Mouse (Mus musculus): Measurements from ENCODE around the gene Phf6. TPM values are rescaled to one million over a fixed set of nuclear protein-coding genes. Genes with fewer than 3 reads are reported as not detected.
"Not testable (repeated sequence)": the region's sequence is repeated elsewhere in the genome, so short reads cannot be mapped to it uniquely, and the experiment has no call there.

Gene Phf6
- polyA plus RNA-seq (2014; fragmentation: Nextera tagmentation; extraction: Ambion mirVana), result 86.5 and 105 TPM in 2 replicates

- H3K9ac ChIP-seq (replicated peaks; ENCODE audit: low read length), result peak within 1 kb of the TSS; percentile 80
- H3K27ac ChIP-seq (replicated peaks; ENCODE audit: low read depth, low read length), result peak within 1 kb of the TSS; percentile 96
- no peaks in the 10 kb centered on the region for H3K9me3 ChIP-seq (ENCODE audit: control insufficient read depth, low read length)
- 28% methylated on average over 48 of the region's 54 CpGs for WGBS
- no peaks in the 10 kb centered on the region for H3K36me3 ChIP-seq (ENCODE audit: control insufficient read depth, insufficient read depth, low read length)
- ATAC-seq (ENCODE audit: low FRiP score, low TSS enrichment) (peak; percentile 99), DNase-seq (peak; percentile 96)
- H3K4me1 ChIP-seq (ENCODE audit: control insufficient read depth, insufficient read depth, low read length), result 0 out of 2 replicates have a peak, but pooled peaks cover 3% of the 10 kb centered on the region
- peak within 1 kb of the TSS; percentile 59 for H3K4me3 ChIP-seq (replicated peaks; ENCODE audit: low read depth, low read length)
- H3K27me3 ChIP-seq (ENCODE audit: control insufficient read depth, insufficient read depth, low read length), result no peaks in the 10 kb centered on the region
- peak within 1 kb of the TSS; percentile 54 for H3K4me2 ChIP-seq (ENCODE audit: low read length)
These were observed at the start of gene Phf6 for GRCm38 (mm10) chrX:52911587-52912371. Phf6 (plus strand) TSS chrX:52912266.

- Histone ChIP-seq H3K4me3 (replicated peaks; ENCODE audit: low read depth, low read length) (no peak overlapping the region), H3K27ac (replicated peaks; ENCODE audit: low read depth, low read length) (no peak overlapping the region), H3K9ac (replicated peaks; ENCODE audit: low read length) (no peak overlapping the region), H3K27me3 (ENCODE audit: control insufficient read depth, insufficient read depth, low read length) (no peaks in the 10 kb centered on the region), H3K9me3 (ENCODE audit: control insufficient read depth, low read length) (no peaks in the 10 kb centered on the region), H3K4me2 (ENCODE audit: low read length) (no peak overlapping the region), H3K36me3 (ENCODE audit: control insufficient read depth, insufficient read depth, low read length) (no peaks in the 10 kb centered on the region), H3K4me1 (ENCODE audit: control insufficient read depth, insufficient read depth, low read length) (no peaks in the 10 kb centered on the region)
- ATAC-seq (ENCODE audit: low FRiP score, low TSS enrichment) (no peak), DNase-seq (peak; percentile 73)
- 55% methylated on average over 2 of the region's 2 CpGs for WGBS
These were observed 47.9 kb upstream of the Phf6 start for GRCm38 (mm10) chrX:52864126-52864525.

- H3K9me3 ChIP-seq (ENCODE audit: control insufficient read depth, low read length); H3K4me3 ChIP-seq (replicated peaks; ENCODE audit: low read depth, low read length); H3K27ac ChIP-seq (replicated peaks; ENCODE audit: low read depth, low read length); DNase-seq; H3K4me2 ChIP-seq (ENCODE audit: low read length); ATAC-seq (ENCODE audit: low FRiP score, low TSS enrichment); H3K4me1 ChIP-seq (ENCODE audit: control insufficient read depth, insufficient read depth, low read length); H3K36me3 ChIP-seq (ENCODE audit: control insufficient read depth, insufficient read depth, low read length); H3K27me3 ChIP-seq (ENCODE audit: control insufficient read depth, insufficient read depth, low read length); H3K9ac ChIP-seq (replicated peaks; ENCODE audit: low read length): not testable (repeated sequence)
- WGBS, result 91% methylated on average over 13 of the region's 27 CpGs
These were observed 13.6 kb upstream of the Phf6 start for GRCm38 (mm10) chrX:52898486-52898885.

GRCm38 (mm10) chrX:52912372-52912728 is 284 bp downstream of the Phf6 start:
- WGBS, result 17% methylated on average over 22 of the region's 26 CpGs

GRCm38 (mm10) chrX:52912826-52913701 is 998 bp downstream of the Phf6 start:
- DNase-seq (peak; percentile 43), ATAC-seq (ENCODE audit: low FRiP score, low TSS enrichment) (no peak)
- H3K36me3 ChIP-seq (ENCODE audit: control insufficient read depth, insufficient read depth, low read length), result no peaks in the 10 kb centered on the region
- WGBS, result 23% methylated on average over 31 of the region's 31 CpGs
- H3K27ac ChIP-seq (replicated peaks; ENCODE audit: low read depth, low read length), result peak overlapping the region; percentile 96
- H3K4me2 ChIP-seq (ENCODE audit: low read length), result peak overlapping the region; percentile 54
- no peaks in the 10 kb centered on the region for H3K27me3 ChIP-seq (ENCODE audit: control insufficient read depth, insufficient read depth, low read length)
- peak overlapping the region; percentile 80 for H3K9ac ChIP-seq (replicated peaks; ENCODE audit: low read length)
- H3K4me3 ChIP-seq (replicated peaks; ENCODE audit: low read depth, low read length), result peak overlapping the region; percentile 59
- H3K4me1 ChIP-seq (ENCODE audit: control insufficient read depth, insufficient read depth, low read length), result 0 out of 2 replicates have a peak, but pooled peaks cover 3% of the 10 kb centered on the region
- H3K9me3 ChIP-seq (ENCODE audit: control insufficient read depth, low read length), result no peaks in the 10 kb centered on the region

More at GRCm38 (mm10) chrX:52912372-52912728, 284 bp downstream of the Phf6 start:
- H3K4me2 ChIP-seq (ENCODE audit: low read length), result peak overlapping the region; percentile 54
- H3K27ac ChIP-seq (replicated peaks; ENCODE audit: low read depth, low read length), result peak overlapping the region; percentile 96
- peak overlapping the region; percentile 59 for H3K4me3 ChIP-seq (replicated peaks; ENCODE audit: low read depth, low read length)
- 0 out of 2 replicates have a peak, but pooled peaks cover 3% of the 10 kb centered on the region for H3K4me1 ChIP-seq (ENCODE audit: control insufficient read depth, insufficient read depth, low read length)
- DNase-seq (no peak), ATAC-seq (ENCODE audit: low FRiP score, low TSS enrichment) (peak; percentile 73)
- H3K9ac ChIP-seq (replicated peaks; ENCODE audit: low read length), result peak overlapping the region; percentile 80
- no peaks in the 10 kb centered on the region for H3K9me3 ChIP-seq (ENCODE audit: control insufficient read depth, low read length)
- H3K36me3 ChIP-seq (ENCODE audit: control insufficient read depth, insufficient read depth, low read length), result no peaks in the 10 kb centered on the region
- no peaks in the 10 kb centered on the region for H3K27me3 ChIP-seq (ENCODE audit: control insufficient read depth, insufficient read depth, low read length)

- Histone ChIP-seq H3K4me3 (replicated peaks; ENCODE audit: low read depth, low read length) (peak overlapping the region; percentile 59), H3K9ac (replicated peaks; ENCODE audit: low read length) (peak overlapping the region; percentile 80; the same call in 1 of the 2 replicates), H3K27ac (replicated peaks; ENCODE audit: low read depth, low read length) (no peak overlapping the region), H3K27me3 (ENCODE audit: control insufficient read depth, insufficient read depth, low read length) (no peaks in the 10 kb centered on the region), H3K4me2 (ENCODE audit: low read length) (peak overlapping the region; percentile 54), H3K36me3 (ENCODE audit: control insufficient read depth, insufficient read depth, low read length) (no peaks in the 10 kb centered on the region), H3K9me3 (ENCODE audit: control insufficient read depth, low read length) (no peaks in the 10 kb centered on the region), H3K4me1 (ENCODE audit: control insufficient read depth, insufficient read depth, low read length) (0 out of 2 replicates have a peak, but pooled peaks cover 3% of the 10 kb centered on the region)
- peak; percentile 30 for DNase-seq
- WGBS, result 43% methylated on average over 4 of the region's 4 CpGs
- ATAC-seq (ENCODE audit: low FRiP score, low TSS enrichment), result no peak
These were observed 1.8 kb downstream of the Phf6 start for GRCm38 (mm10) chrX:52913856-52914255.

DNA sequence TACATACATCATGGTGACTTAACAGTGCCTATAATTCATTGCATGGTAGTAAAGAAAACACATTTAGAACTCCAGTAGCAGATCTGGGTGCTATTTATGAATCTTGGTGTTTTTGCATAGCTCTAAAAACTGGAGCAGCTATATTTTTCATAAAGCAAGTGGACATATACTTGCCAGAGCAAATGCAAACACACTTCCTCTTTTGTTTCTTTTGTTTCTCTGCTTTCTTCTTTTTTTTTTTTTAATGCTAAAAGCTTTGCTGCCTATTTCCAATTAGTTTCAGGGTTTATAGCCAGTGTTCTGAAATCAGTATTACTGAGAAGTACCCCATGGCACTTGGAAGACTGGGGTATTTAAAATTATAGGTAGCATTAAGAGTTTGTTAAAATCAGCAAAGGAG is 2.6 kb downstream of the Phf6 start:
- no peaks in the 10 kb centered on the region for H3K9me3 ChIP-seq (ENCODE audit: control insufficient read depth, low read length)
- DNase-seq (no peak), ATAC-seq (ENCODE audit: low FRiP score, low TSS enrichment) (no peak)
- peak overlapping the region; percentile 57 for H3K4me2 ChIP-seq (ENCODE audit: low read length)
- H3K36me3 ChIP-seq (ENCODE audit: control insufficient read depth, insufficient read depth, low read length), result no peaks in the 10 kb centered on the region
- H3K27ac ChIP-seq (replicated peaks; ENCODE audit: low read depth, low read length), result no peak overlapping the region
- 0 out of 2 replicates have a peak overlapping the region, but pooled peaks have one; percentile 23 for H3K9ac ChIP-seq (replicated peaks; ENCODE audit: low read length)
- H3K27me3 ChIP-seq (ENCODE audit: control insufficient read depth, insufficient read depth, low read length), result no peaks in the 10 kb centered on the region
- H3K4me3 ChIP-seq (replicated peaks; ENCODE audit: low read depth, low read length), result peak overlapping the region; percentile 29
- 0 out of 2 replicates have a peak, but pooled peaks cover 3% of the 10 kb centered on the region for H3K4me1 ChIP-seq (ENCODE audit: control insufficient read depth, insufficient read depth, low read length)

DNA sequence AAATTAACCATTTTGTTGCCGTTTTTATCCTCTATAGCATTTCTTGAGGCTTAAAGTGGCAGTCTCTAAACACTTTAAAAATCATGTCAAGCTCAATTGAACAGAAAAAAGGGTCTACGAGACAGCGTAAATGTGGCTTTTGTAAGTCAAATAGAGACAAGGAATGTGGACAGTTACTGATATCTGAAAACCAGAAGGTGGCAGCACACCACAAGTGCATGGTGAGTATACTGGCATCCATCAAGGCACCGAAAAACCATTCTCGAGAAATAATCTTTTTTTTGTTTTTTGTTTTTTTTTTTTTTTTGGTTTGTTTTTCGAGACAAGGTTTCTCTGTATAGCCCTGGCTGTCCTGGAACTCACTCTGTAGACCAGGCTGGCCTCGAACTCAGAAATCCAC is 4.5 kb downstream of the Phf6 start:
- 52% methylated on average over 7 of the region's 7 CpGs for WGBS
- no peak overlapping the region for H3K4me2 ChIP-seq (ENCODE audit: low read length)
- no peak overlapping the region for H3K9ac ChIP-seq (replicated peaks; ENCODE audit: low read length)
- no peak overlapping the region for H3K4me3 ChIP-seq (replicated peaks; ENCODE audit: low read depth, low read length)
- 0 out of 2 replicates have a peak, but pooled peaks cover 4% of the 10 kb centered on the region for H3K36me3 ChIP-seq (ENCODE audit: control insufficient read depth, insufficient read depth, low read length)
- no peak for ATAC-seq (ENCODE audit: low FRiP score, low TSS enrichment)
- no peaks in the 10 kb centered on the region for H3K27me3 ChIP-seq (ENCODE audit: control insufficient read depth, insufficient read depth, low read length)
- DNase-seq, result peak; percentile 25
- no peaks in the 10 kb centered on the region for H3K9me3 ChIP-seq (ENCODE audit: control insufficient read depth, low read length)
- H3K4me1 ChIP-seq (ENCODE audit: control insufficient read depth, insufficient read depth, low read length), result 0 out of 2 replicates have a peak, but pooled peaks cover 3% of the 10 kb centered on the region
- H3K27ac ChIP-seq (replicated peaks; ENCODE audit: low read depth, low read length), result no peak overlapping the region

Measured in midbrain, embryonic 14.5 days (tissue).